Mouse (Mus musculus) embryonic facial prominence, embryonic 14.5 days (tissue): ENCODE results near the gene Rnf151. TPM values are rescaled to one million over a fixed set of nuclear protein-coding genes. Genes with fewer than 3 reads are reported as not detected.

Experiments
- ATAC-seq: fragments of 200-750 bp; cut with Nextera tagmentation; 2 replicates; pipeline ENCODE4 v1.8.0; 2017; ENCODE audit warnings: low read depth, moderate number of reproducible peaks, moderate TSS enrichment
- DNase-seq: peaks from one replicate; pipeline ENCODE4 v3.0.0-alpha.2; 2015; ENCODE audit warnings: low spot score
- H3K27ac ChIP-seq: fragments of 300-500 bp; sonication (generic); replicated peaks from 2 replicates; pipeline ENCODE4 v1.5.1; 2014; ENCODE audit warnings: low read depth, mild to moderate bottlenecking, low read length, moderate library complexity
- H3K27me3 ChIP-seq: fragments of 300-500 bp; sonication (generic); replicated peaks from 2 replicates; pipeline ENCODE4 v1.6.1; 2014; ENCODE audit warnings: low read length; ENCODE audit not compliant: control insufficient read depth, insufficient read depth
- H3K36me3 ChIP-seq: fragments of 300-500 bp; sonication (generic); 2 replicates; pipeline ENCODE4 v1.6.1; 2014; ENCODE audit warnings: low read length, mixed read lengths; ENCODE audit not compliant: control insufficient read depth, insufficient read depth
- H3K4me1 ChIP-seq: fragments of 300-500 bp; sonication (generic); 2 replicates; pipeline ENCODE4 v1.6.1; 2014; ENCODE audit warnings: antibody characterized with exemption, low read length; ENCODE audit not compliant: control insufficient read depth, insufficient read depth
- H3K4me2 ChIP-seq: fragments of 300-500 bp; sonication (generic); 2 replicates; pipeline ENCODE4 v1.6.1; 2014; ENCODE audit warnings: low read depth, mild to moderate bottlenecking, low read length, moderate library complexity, mixed read lengths
- H3K4me3 ChIP-seq: fragments of 300-500 bp; sonication (generic); 2 replicates; pipeline ENCODE4 v1.5.1; 2014; ENCODE audit warnings: low read depth, mild to moderate bottlenecking, low read length
- H3K9ac ChIP-seq: fragments of 300-500 bp; sonication (generic); 2 replicates; pipeline ENCODE4 v1.6.1; 2014; ENCODE audit warnings: low read depth, mild to moderate bottlenecking, low read length, moderate library complexity, mixed read lengths
- H3K9me3 ChIP-seq: fragments of 300-500 bp; sonication (generic); 2 replicates; pipeline ENCODE4 v1.6.1; 2016; ENCODE audit warnings: low read length; ENCODE audit not compliant: control insufficient read depth
- WGBS: fragments of 180-500 bp; shearing (Covaris S2); extraction: QIAGEN DNeasy Blood & Tissue Kit; methylation state at CpG from one replicate; pipeline ENCODE4 v1.1.7; 2014; 5-methylcytosine and 5-hydroxymethylcytosine counted together
- polyA plus RNA-seq: library from polyadenylated mRNA; unstranded; fragments of >200 nt; fragmentation: Nextera tagmentation; extraction: Ambion mirVana; gene quantifications from 2 replicates; pipeline ENCODE4 v1.2.1, GENCODE M21; 2014

Rnf151 gene
- polyA plus RNA-seq, 1 experiment from 2014 or later = not detected

GRCm38 (mm10) chr17:24746986-24747385, 29.1 kb upstream of the Rnf151 start:
- Histone ChIP-seq H3K27me3 (peaks cover 20% of the 10 kb centered on the region), H3K4me1 (peaks cover 8% of the 10 kb centered on the region; the same call in 1 of the 2 replicates), H3K36me3 (no peaks in the 10 kb centered on the region), H3K9me3 (no peaks in the 10 kb centered on the region), H3K27ac (peak overlapping the region; percentile 52; the same call in 1 of the 2 replicates), H3K4me3 (no peak overlapping the region), H3K9ac (no peak overlapping the region; the same call in 1 of the 2 replicates), H3K4me2 (no peak overlapping the region)
- ATAC-seq = peak; percentile 56
- peak; percentile 68 for DNase-seq
- WGBS = 24% methylated on average over 4 of the region's 4 CpGs

GRCm38 (mm10) chr17:24745526-24746497, 27.9 kb upstream of the Rnf151 start:
- H3K4me1 ChIP-seq = peaks cover 8% of the 10 kb centered on the region; the same call in 1 of the 2 replicates
- 14% methylated on average over 7 of the region's 7 CpGs for WGBS
- DNase-seq = peak; percentile 94
- H3K9me3 ChIP-seq = no peaks in the 10 kb centered on the region
- no peak overlapping the region for H3K9ac ChIP-seq
- H3K27me3 ChIP-seq = peaks cover 9% of the 10 kb centered on the region
- no peak overlapping the region for H3K27ac ChIP-seq
- peak; percentile 89 for ATAC-seq
- H3K36me3 ChIP-seq = 0 out of 2 replicates have a peak, but pooled peaks cover 6% of the 10 kb centered on the region
- no peak overlapping the region for H3K4me2 ChIP-seq
- H3K4me3 ChIP-seq = no peak overlapping the region

GRCm38 (mm10) chr17:24744381-24744780, 26.5 kb upstream of the Rnf151 start:
- no peak for DNase-seq
- 76% methylated on average over 3 of the region's 3 CpGs for WGBS
- Histone ChIP-seq H3K4me2 (no peak overlapping the region), H3K4me1 (peaks cover 8% of the 10 kb centered on the region; the same call in 1 of the 2 replicates), H3K27me3 (no peaks in the 10 kb centered on the region), H3K4me3 (no peak overlapping the region), H3K27ac (no peak overlapping the region), H3K9ac (no peak overlapping the region), H3K36me3 (0 out of 2 replicates have a peak, but pooled peaks cover 10% of the 10 kb centered on the region), H3K9me3 (no peaks in the 10 kb centered on the region)
- no peak for ATAC-seq

GRCm38 (mm10) chr17:24743896-24744295, 26.0 kb upstream of the Rnf151 start:
- Histone ChIP-seq H3K4me2 (no peak overlapping the region), H3K4me1 (peaks cover 8% of the 10 kb centered on the region; the same call in 1 of the 2 replicates), H3K27me3 (no peaks in the 10 kb centered on the region), H3K9ac (no peak overlapping the region), H3K4me3 (no peak overlapping the region), H3K36me3 (0 out of 2 replicates have a peak, but pooled peaks cover 10% of the 10 kb centered on the region), H3K27ac (no peak overlapping the region), H3K9me3 (no peaks in the 10 kb centered on the region)
- WGBS = 78% methylated on average over 5 of the region's 5 CpGs
- DNase-seq (no peak), ATAC-seq (no peak)

- no peaks in the 10 kb centered on the region for H3K9me3 ChIP-seq
- H3K36me3 ChIP-seq = 0 out of 2 replicates have a peak, but pooled peaks cover 10% of the 10 kb centered on the region
- H3K4me2 ChIP-seq = no peak overlapping the region
- H3K27me3 ChIP-seq = no peaks in the 10 kb centered on the region
- H3K9ac ChIP-seq = no peak overlapping the region
- H3K27ac ChIP-seq = no peak overlapping the region
- DNase-seq = no peak
- no peak for ATAC-seq
- H3K4me1 ChIP-seq = peaks cover 8% of the 10 kb centered on the region
- 80% methylated on average over 8 of the region's 8 CpGs for WGBS
- no peak overlapping the region for H3K4me3 ChIP-seq
Measured at GRCm38 (mm10) chr17:24742307-24742706, 24.4 kb upstream of the Rnf151 start.

GRCm38 (mm10) chr17:24739926-24740325, 22.1 kb upstream of the Rnf151 start:
- H3K4me3 ChIP-seq = no peak overlapping the region
- H3K4me1 ChIP-seq = peaks cover 10% of the 10 kb centered on the region
- H3K9ac ChIP-seq = no peak overlapping the region
- no peaks in the 10 kb centered on the region for H3K27me3 ChIP-seq
- DNase-seq = no peak
- no peak overlapping the region for H3K4me2 ChIP-seq
- 0 out of 2 replicates have a peak, but pooled peaks cover 10% of the 10 kb centered on the region for H3K36me3 ChIP-seq
- WGBS = 80% methylated on average over 8 of the region's 8 CpGs
- H3K9me3 ChIP-seq = no peaks in the 10 kb centered on the region
- ATAC-seq = no peak
- no peak overlapping the region for H3K27ac ChIP-seq

- DNase-seq = no peak
- H3K4me1 ChIP-seq = peaks cover 10% of the 10 kb centered on the region
- WGBS = 79% methylated on average over 4 of the region's 4 CpGs
- H3K27me3 ChIP-seq = no peaks in the 10 kb centered on the region
- H3K4me3 ChIP-seq = no peak overlapping the region
- 0 out of 2 replicates have a peak, but pooled peaks cover 10% of the 10 kb centered on the region for H3K36me3 ChIP-seq
- H3K9me3 ChIP-seq = no peaks in the 10 kb centered on the region
- no peak overlapping the region for H3K9ac ChIP-seq
- no peak overlapping the region for H3K27ac ChIP-seq
- no peak overlapping the region for H3K4me2 ChIP-seq
- ATAC-seq = no peak
Measured at GRCm38 (mm10) chr17:24738238-24738637, 20.4 kb upstream of the Rnf151 start.

GRCm38 (mm10) chr17:24737135-24737810, 19.4 kb upstream of the Rnf151 start:
- Histone ChIP-seq H3K27ac (no peak overlapping the region), H3K4me1 (peaks cover 10% of the 10 kb centered on the region), H3K4me3 (peak overlapping the region; percentile 61), H3K9ac (peak overlapping the region; percentile 66), H3K36me3 (0 out of 2 replicates have a peak, but pooled peaks cover 10% of the 10 kb centered on the region), H3K4me2 (peak overlapping the region; percentile 90), H3K27me3 (no peaks in the 10 kb centered on the region), H3K9me3 (no peaks in the 10 kb centered on the region)
- 21% methylated on average over 8 of the region's 8 CpGs for WGBS
- ATAC-seq (no peak), DNase-seq (no peak)
